Mouse (Mus musculus): ENCODE measurements at regions not wholly inside any gene's neighbourhood (a gene's known extent, or its start where the extent isn't known, plus 50 kb on each side); places are given as distances from the start of the nearest gene placed in this dataset.
A peak's percentile ranks its signal among the peaks of the same experiment; 100 is the strongest.
"Not testable (repeated sequence)": the region's sequence is repeated elsewhere in the genome, so short reads cannot be mapped to it uniquely, and the experiment has no call there.

DNA sequence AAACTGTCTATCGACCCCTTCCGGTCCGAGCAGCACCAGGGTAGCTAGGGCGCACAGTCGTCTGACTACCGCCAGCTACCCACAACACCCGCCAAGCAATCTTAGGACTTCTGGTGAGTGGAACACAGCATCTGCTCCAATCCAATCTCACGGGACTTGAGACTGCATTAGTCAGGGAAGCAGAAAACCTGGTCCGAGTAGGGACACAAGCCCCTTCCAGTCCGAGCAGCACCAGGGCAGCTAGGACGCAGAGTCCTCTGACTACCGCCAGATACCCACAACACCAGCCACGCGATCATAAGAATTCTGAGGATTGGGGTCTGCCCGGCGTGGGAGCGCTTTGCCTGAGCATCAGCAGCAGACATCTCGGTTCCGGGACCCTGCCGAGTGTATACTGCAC is 79.6 kb downstream of the Gm10715 start:
- DNase-seq (ENCODE audit: low read depth, low spot score), result not testable (repeated sequence)

GRCm38 (mm10) chr9:3161181-3161580 is 124.5 kb downstream of the Gm10715 start:
- DNase-seq (ENCODE audit: low read depth, low spot score), result no peak

DNA sequence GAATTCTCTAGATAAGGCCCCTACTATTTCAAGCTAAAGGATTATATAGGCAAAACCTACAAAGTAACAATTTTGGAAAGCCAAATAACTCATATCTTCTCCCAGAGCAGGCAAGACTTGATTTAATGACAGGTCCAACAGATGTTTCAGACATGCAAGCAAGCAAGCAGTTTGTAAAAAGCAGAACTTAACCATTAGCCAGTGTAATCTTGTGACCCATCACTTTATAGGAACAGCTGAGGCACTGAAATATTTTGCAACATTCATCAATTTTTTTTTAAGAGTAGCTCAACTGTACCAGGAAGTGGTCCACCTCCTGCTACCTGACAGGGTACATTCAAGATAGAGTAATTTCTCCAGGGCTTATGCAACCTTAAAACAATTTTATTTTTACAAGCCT is 147.7 kb downstream of the Gm10715 start:
- DNase-seq (ENCODE audit: low read depth, low spot score), result no peak

DNA sequence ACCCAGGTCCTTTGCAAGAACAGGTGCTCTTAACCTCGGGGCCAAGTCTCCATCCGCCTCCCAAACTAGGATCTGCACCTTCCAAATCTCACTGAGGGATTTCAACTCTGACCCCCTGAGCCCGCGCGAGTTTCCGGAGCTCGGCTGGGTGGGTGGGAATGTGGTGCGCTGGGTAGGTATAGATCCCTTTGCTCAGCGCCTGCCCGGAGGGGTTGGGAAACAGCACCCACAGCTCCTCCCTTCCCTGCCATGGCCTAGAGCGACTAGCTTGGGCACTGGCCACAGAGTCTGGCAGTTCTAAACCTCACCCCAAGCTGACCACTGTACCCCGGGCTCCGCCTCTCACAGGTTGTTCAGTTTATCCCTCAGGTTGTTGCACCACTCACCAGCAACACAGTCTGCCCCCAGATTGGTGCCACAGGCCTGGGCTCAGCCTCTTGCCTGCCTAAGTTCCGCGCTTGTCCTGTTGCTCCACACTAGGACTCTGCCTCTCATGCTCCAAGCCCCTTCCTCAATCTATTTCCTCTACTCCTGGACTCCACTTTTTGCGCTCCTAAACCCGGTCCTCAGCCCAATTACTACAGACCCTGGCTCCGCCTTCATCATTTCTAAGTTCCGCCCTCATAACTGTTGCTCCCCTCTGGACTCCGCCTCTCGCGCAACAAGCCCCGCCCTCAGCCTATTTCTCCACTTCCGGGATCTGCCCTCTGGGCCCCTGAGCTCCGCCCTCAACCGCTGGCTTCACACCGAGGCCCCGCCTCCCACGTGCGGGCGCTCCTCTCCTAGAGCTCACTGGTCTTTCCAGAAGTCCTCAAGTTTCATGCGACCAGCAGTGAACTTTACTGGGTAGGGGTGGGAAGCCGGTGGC is 135.6 kb upstream of the Alkbh8 start:
- no peak for DNase-seq (ENCODE audit: low read depth, low spot score)

DNA sequence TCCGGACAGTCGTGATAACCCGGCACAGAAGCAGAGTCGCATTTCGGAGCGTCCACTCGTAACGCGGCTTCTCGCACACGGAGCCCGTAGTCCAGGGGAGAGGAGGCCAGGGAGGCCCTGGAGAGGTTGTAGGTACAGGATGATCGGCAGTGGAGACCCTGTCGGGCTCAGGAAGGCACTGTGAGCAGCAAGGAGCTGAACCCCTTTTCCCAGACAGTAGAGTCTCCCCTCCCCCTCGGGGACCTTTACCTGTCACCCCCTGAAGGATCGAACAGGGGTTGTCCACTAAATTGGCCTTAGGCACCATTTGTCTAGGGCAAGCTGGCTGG is 135.0 kb upstream of the Alkbh8 start:
- DNase-seq (ENCODE audit: low read depth, low spot score), result not testable (repeated sequence)

GRCm38 (mm10) chr9:3208120-3208519 is 126.8 kb upstream of the Alkbh8 start:
- not testable (repeated sequence) for DNase-seq (ENCODE audit: low read depth, low spot score)

DNA sequence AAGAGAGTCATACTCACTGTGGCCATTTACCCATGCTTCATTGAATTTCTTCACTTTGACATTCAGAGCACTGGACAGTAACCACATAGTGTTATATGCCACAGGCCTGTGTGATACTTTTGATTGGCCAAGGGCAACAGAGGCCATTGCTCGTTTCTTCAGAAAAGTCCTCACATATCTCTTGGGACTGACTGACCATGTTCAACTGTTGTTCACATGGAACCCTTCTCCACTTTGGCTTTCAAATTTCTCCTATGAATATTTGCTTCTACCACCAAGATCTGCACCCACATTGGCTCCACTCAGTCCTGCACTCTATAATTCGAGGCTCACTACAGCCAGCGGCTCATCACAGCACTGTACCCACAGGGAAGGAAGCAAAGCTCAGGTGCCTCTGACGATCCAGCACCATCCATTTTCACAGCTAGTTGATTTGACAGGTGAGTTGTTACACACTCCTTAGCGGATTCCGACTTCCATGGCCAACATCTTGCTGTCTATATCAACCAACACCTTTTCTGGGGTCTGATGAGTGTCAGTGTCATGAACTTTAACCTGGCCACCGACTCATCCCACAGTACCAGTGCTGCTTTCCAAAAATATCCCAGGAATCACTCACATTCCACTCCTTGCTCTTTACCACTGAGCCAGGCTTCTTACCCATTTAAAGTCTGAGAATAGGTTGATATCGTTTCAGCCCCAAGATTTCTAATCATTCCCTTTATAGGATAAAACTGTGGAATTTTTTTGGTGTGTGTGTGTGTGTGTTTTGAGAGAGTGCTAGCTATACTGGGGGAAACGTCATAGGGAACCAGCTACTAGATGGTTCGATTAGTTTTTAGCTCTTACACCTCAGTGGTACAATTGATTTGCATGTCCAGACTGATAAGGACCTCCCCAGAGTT is 76.3 kb upstream of the Alkbh8 start:
- DNase-seq (ENCODE audit: low read depth, low spot score), result peak; percentile 92

GRCm38 (mm10) chr9:3260181-3260580 is 74.8 kb upstream of the Alkbh8 start:
- peak; percentile 14 for DNase-seq (ENCODE audit: low read depth, low spot score)

GRCm38 (mm10) chr9:3260860-3261259 is 74.1 kb upstream of the Alkbh8 start:
- DNase-seq (ENCODE audit: low read depth, low spot score), result no peak

GRCm38 (mm10) chr9:3264467-3264866 is 70.5 kb upstream of the Alkbh8 start:
- no peak for DNase-seq (ENCODE audit: low read depth, low spot score)

DNA sequence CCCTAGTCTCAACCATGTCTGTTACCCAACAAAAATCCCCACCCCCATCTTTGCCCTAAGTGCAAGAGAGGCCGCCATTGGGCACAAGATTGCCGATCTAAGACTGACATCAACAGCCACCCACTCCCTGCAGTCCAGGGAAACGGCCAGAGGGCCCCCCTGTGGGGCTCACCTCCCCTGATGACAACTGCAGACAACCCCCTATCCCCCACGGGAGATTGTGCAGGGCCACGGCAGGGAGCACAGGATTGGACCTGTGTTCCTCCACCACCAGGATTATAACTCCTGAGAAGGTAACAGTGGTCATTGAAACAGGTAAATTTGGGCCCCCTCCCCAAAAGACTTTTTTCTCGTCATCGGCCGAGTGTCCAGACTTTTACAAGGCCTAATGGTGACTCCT is 54.4 kb upstream of the Alkbh8 start:
- DNase-seq (ENCODE audit: low read depth, low spot score), result not testable (repeated sequence)

DNA sequence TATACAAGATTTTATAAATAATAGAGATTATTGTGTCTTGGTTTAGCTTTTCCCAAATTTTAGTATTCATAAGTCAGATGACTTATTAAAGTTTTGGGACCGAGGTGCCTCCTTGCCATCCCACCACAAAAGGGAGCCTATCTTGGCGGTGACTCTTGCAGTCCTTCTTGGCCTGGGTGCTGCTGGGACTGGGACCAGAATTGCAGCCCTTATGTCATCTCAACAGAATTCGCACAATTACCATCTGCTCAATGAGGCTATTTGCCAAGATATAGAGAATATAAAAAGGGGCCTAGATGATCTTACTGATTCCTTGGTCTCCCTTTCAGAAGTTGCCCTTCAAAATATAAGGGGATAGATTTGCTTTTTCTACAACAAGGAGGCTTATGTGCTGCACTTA is 53.0 kb upstream of the Alkbh8 start:
- DNase-seq (ENCODE audit: low read depth, low spot score), result not testable (repeated sequence)

- DNase-seq (ENCODE audit: low read depth, low spot score), result not testable (repeated sequence)
Observed at GRCm38 (mm10) chr9:3283381-3283780, 51.6 kb upstream of the Alkbh8 start.
